Mouse (Mus musculus) heart, postnatal 0 days (tissue): ENCODE measurements around the gene Atp8a1.

Experiments
- CTCF ChIP-seq: IDR thresholded peaks from 2 replicates; pipeline ENCODE4 v1.5.1; 2016; ENCODE audit warnings: antibody characterized with exemption, control low read depth, low read depth
- EP300 ChIP-seq: IDR thresholded peaks from 2 replicates; pipeline ENCODE4 v1.6.1; 2016; ENCODE audit warnings: antibody characterized with exemption, low read depth

DNA sequence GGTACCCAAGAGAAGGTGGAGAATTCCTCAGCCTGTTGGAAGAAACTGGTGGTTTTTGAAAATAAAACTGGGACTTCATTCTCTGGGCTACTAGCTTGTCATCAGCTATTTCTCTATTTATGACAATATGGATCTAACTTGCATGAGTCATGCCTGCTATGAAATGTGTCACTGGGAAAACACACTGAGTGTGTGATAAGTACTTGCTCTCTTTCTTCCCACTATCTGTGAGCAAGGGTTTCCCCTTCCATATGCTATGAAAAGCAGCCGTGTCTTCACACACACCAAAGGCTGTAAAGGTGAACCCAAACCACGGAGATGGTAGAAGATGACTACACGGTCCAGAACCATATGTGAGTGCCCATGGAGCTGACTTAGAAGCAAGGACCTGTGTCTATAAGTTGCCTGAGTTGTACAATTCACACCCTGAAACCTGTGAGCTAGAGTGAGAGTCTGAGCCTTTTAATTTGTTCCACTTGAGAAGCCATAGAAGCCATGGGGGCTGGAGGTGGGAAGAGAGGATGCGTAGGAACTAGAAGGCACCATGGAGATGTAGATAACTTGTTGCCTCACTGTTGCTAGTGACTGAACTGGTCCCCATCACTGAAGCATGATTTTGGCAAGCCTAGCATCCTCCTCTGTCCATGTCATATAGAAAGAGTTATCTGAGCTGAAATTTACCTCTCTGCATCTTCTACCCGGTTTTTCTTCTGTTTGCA lies 203.5 kb downstream of the Atp8a1 start:
- TF ChIP-seq CTCF (no peak), EP300 (no peak)
